Mouse (Mus musculus): ENCODE measurements at regions not wholly inside any gene's neighbourhood (a gene's known extent, or its start where the extent isn't known, plus 50 kb on each side); places are given as distances from the start of the nearest gene placed in this dataset.

DNA sequence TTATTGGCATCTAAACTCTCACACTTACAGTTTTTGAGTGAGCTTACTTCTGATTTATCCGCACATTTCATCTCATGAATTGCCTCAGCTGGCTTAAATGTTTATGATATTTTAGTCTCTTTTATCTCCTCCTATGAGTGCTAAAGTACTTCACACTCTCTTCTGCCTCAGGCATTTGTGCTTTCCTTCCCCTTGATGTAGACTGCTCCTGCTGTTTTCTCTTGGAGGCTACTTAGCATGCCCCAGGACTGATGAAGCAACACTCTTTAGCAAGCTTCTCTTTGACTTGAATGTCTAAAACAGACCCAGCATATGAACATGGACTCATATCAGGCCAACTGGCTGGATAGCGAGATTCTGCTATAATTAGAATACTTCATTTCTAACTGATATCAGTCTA is 882.8 kb downstream of the Tecrl start:
- no peak for DNase-seq (ENCODE audit: low read depth)

DNA sequence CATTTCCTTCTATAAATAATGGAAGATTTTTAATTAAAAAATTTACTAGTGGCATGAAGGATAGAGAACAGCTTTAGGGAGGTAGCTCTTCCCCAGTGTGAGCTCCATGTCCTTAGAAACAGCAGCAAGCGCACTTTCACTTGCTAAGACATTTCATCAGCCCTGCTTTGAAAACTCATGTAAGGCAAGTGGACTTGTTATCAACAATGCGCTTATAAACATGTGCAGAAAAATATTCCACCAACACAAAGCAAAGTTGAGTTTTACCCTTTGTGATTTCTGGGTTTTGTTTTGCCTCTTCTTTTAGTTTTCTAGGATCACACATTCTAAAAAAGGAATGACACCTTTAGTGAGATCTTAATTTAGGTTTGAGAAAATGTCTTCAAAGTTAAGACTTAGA is 890.7 kb downstream of the Tecrl start:
- DNase-seq (ENCODE audit: low read depth): no peak

DNA sequence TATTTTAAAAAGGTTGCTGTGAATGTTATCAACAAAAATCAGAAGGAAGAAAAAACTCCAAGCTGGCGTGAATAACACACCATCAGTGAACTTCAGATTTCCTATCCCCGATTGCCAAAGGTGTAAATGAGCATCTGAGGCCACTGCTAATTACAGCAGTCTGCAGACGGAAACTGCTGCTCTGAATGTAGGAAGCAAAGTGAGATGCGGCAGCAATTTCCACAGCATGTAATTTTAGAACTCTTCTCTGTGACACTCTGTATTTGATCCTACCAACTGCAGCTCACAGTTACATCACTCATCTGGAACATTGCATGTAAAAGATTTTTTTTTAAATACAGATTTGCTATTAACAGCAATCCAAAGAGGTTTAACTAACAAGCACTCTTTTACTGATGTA is 913.7 kb downstream of the Tecrl start:
- DNase-seq (ENCODE audit: low read depth): no peak

GRCm38 (mm10) chr5:82440126-82440525 is 914.9 kb downstream of the Tecrl start:
- no peak for DNase-seq (ENCODE audit: low read depth)

GRCm38 (mm10) chr5:82420396-82420795 is 934.6 kb downstream of the Tecrl start:
- DNase-seq (ENCODE audit: low read depth): no peak

DNA sequence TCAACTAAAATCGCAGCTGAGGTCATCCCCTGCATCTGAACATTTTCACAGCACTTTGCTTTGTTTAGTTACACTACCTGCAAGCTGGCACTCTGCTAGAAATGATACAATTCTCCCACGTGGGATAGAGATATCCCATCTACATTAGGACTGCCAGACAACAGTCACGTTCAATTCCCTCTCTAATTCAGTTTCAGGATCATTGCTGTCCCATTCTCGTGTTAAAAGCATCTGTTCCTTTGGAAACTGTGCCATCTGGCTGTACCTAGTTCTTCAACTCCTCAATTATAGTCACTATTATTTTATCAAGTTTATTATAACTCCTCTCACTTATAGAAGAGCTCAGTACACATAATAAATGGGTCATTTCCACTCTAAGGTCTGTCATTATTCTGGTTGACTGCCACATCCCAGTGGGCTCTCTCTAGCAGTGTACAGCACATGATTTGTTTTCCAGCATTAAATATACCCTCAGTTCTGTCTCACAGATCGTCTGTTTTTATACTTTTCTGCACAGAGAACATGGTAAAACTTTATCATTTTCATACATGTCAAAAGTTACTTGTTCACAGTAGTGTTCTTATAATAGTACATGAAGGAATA is 958.3 kb downstream of the Tecrl start:
- no peak for DNase-seq (ENCODE audit: low read depth)

GRCm38 (mm10) chr5:82361624-82362023 is 993.4 kb downstream of the Tecrl start:
- DNase-seq (ENCODE audit: low read depth): no peak

GRCm38 (mm10) chr5:82356336-82356735 is 998.7 kb downstream of the Tecrl start:
- DNase-seq (ENCODE audit: low read depth): no peak

- no peak for DNase-seq (ENCODE audit: low read depth)
These were observed 1003.9 kb downstream of the Tecrl start for GRCm38 (mm10) chr5:82351089-82351488.

DNA sequence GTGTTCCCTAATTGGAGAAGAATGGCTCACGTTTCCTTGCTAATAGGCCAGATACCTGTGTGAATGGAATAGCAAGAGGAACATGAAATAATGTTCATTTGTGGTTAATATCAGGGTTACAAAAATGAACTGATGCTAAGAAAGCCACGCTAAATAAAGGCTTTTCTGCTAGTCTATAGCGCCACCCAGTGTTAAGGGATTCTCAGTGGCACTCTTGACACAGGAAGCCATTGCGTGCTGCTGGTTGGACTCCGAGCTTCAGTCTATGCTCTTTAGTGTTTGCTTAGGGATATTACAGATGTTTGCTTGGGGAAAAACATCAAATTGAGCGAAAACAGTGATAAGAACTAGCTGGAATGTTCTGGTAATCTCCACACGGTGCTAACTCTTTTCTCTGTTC is 1008.3 kb downstream of the Tecrl start:
- DNase-seq (ENCODE audit: low read depth): peak; percentile 7

GRCm38 (mm10) chr5:82324354-82324753 is 1030.6 kb downstream of the Tecrl start:
- DNase-seq (ENCODE audit: low read depth): no peak

DNA sequence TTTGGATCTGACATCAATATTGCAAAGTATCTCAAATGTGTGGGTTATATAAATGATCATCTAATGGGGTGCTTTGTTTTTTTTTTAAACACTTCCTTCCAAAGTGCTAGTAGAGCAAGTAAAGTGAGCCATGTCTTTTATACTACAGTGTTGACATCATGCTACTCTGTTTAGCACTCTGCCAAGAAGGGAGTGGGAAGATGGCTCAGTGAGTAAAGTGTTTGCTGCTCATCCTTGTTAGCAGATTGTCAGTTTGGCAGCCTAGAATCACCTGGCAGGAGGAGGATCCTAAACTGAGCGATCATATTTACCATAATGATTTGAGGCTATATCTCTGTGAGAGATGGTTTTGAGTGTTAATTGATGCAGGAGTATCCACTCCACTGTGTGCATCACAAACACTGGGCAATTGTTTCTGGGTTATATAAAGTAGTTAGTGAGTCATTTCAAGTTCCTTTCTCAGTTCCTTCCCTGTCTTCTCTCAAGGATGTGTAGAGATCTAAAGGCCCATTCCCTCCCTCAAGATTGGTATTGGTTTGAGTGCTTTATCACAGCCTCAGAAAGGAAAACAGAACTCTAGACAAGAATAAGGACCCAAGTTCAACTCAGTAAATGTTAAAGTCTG is 1035.2 kb downstream of the Tecrl start:
- DNase-seq (ENCODE audit: low read depth): no peak

GRCm38 (mm10) chr5:82312054-82312453 is 1042.9 kb downstream of the Tecrl start:
- DNase-seq (ENCODE audit: low read depth): no peak

- DNase-seq (ENCODE audit: low read depth): no peak
These were observed 1066.7 kb downstream of the Tecrl start for GRCm38 (mm10) chr5:82288069-82288845.

- DNase-seq (ENCODE audit: low read depth): no peak
These were observed 1101.5 kb downstream of the Tecrl start for GRCm38 (mm10) chr5:82253356-82254104.

DNA sequence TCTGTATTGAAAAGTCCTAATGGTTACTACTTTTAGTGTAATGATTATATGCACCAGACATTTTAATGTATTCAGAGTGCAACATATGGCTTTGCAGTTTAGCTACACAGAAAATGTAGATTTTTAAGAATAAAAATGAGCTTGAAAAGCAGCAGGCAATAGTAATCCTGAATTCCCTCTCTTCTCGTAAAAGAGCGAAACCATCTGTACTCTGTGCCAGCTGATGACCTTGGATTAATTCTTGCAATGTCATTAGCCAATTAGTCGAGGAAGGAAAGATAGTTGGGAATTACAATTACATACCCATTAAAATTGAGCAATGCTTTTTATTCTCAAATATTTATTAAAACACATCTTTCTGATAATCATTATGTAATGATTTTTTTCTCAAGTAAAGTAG is 1128.7 kb downstream of the Tecrl start:
- DNase-seq (ENCODE audit: low read depth): no peak

- no peak for DNase-seq (ENCODE audit: low read depth)
These were observed 1131.4 kb downstream of the Tecrl start for GRCm38 (mm10) chr5:82223622-82224021.

DNA sequence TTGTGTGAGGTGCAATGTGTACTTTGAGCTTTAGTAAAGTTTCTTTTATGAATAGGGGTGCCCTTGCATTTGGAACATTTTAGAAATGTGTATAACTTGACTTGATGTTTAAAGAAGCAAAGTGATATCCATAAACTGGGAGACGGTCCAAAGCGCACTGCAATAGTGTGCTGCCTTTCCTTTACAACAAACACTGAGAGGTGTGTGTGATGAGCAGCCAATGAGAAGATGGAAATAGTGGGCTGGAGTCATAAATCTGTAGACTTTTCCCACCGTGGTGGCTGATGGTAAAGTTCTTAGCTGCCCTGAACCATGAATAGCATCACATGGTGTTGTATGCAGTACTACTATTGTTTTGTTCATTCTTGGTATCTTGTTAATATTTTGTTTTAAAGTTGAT is 1151.4 kb downstream of the Tecrl start:
- no peak for DNase-seq (ENCODE audit: low read depth)
